Mouse (Mus musculus): Measurements from ENCODE around the gene Sp9.

Sp9 gene

GRCm38 (mm10) chr2:73314311-73314710 is 42.6 kb downstream of the Sp9 start:
- no peak for DNase-seq

DNA sequence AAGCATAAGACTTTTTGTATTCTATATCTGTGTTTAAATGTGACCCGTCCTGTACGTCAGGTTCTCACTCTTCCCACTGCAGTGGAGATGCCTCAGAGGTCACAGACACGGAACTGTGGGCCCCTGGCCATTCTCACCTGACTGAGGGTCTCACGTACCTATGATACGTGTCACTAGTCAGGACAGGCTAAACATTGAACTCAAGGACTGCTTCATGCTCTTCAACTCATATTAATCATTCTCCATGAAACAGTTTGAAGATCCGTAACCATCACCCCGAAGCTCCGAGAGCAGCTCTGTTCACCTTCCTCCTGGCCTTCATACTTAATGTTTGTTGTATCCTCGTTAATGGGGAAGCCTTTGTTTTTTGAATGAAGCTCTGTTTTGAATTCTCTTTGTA is 45.7 kb downstream of the Sp9 start:
- no peak for DNase-seq

- no peak for DNase-seq
Measured at GRCm38 (mm10) chr2:73319218-73319617, 47.5 kb downstream of the Sp9 start.

GRCm38 (mm10) chr2:73322991-73323390 is 51.3 kb downstream of the Sp9 start:
- DNase-seq = no peak

GRCm38 (mm10) chr2:73325871-73326270 is 54.1 kb downstream of the Sp9 start:
- no peak for DNase-seq
